Mouse (Mus musculus): ENCODE data around the gene Ube2q2.
A peak's percentile ranks its signal among the peaks of the same experiment; 100 is the strongest.
"Not testable (repeated sequence)": the region's sequence is repeated elsewhere in the genome, so short reads cannot be mapped to it uniquely, and the experiment has no call there.

The Ube2q2 gene

DNA sequence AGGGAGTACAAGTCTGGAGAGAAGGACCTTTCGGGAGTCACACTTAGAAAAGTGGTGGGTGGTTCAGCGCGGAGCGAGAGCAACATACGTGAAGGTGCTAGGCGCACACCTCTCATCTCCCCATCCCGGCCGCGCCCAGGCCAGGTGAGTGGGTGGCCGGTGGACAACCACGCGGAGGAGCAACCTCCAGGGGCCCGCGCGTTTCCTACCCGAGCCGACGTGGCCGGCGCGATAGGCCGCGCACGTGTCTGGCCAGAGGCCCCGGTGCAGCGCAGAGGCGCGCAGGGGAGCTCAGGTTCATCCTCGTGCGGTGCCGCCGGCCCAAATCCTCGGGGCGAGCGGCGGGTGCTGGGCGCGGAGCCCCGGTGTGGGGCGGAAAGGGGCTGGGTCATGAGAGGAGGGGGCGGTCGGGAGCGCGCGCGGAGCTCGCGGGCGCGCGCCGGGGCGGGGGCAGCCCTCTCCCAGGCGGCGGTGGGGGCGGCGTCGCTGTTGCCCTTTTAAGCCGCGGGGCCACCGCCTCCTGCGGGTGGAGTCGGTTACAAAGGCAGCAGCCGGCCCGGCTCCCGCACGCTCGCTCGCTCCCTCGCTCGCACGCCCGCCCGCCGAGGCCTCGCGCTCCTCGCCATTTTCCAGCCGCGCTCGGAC, at the start of gene Ube2q2:
Gene Ube2q2 (plus strand): TSS at position 1 of the 645 bp plus-strand sequence.
- DNase-seq (ENCODE audit: low read depth, low spot score): peak; percentile 39

DNA sequence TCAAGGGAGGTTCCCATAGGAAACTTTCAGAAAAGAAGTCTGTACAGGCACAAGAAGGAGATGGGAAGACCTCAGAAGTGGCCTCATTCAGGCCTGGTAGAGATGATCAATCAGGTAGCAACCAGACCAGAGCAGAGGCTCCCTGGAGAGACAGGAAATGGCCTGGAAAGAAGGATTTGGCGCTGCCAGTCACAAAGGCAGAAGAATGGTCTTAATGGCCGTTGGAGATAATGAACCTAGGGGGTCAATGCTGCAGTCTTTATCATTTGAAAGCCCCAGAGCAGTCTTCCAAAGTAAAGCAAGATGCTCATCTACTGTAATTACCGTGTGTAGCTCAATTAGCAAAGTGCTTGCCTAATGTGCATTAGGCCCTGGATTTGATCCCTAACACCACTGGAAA, 47.5 kb upstream of the Ube2q2 start:
- no peak for DNase-seq (ENCODE audit: low read depth, low spot score)

DNA sequence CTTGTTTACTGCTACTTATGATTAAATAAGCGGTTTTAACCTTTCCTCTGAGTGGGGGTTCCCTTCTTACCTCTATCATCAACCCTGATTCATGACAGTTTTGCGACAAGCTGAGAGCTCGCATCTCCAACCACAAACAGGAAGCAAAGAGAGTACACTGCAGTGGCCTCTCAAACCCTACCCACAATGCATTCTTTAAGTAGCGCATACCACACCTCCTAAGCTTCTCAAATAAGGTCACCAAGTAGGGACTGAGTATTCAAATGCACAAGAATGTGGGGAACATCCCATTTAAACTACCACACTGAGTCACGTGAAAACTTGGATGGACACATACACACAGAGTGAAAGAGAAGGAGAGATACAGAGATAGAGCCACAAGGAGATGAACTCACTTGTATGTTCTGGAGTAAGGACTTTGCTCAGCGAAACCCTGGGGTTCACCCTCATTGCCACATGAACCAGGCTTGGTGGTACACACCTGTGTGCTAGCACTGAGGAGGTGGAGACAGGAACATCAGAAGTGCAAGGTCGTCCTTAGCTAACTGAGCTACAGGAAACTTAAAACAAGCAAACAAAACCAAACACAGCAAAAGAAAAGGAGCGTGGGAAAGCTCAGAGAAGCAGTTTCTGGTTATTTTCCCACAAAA, 46.3 kb upstream of the Ube2q2 start:
- no peak for DNase-seq (ENCODE audit: low read depth, low spot score)

DNA sequence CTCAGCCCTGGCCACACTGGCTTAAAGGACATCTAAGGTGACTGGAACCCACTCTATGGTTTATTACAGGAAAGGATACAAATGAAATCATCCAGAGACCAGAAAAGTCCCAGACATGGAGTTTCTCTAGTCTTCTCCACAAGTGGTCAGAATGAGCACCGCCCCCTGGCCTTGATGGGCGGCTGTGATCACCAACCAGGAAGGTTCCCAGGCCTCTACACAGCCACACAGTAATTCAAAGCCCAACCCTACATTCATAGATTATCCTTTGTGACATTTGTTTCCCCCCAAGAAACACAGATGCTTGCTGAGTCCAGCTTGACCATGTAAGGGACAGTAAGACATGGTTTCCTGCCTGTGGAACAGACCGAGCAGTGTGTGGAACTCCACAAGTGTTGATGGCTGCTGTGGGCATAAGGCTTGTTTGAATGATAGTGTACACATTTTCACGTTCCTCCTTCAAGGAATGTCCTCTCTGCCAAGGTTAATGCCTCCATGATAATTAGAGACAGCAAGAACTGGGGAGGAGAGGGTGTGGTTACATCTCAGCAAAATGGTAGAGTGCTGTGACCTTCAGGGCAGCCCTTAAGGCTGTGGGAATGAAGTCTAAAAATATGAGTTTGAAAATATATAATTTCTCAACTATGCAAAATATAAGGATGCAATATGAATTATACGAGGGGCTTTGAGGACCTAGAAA, 45.6 kb upstream of the Ube2q2 start:
- no peak for DNase-seq (ENCODE audit: low read depth, low spot score)

DNA sequence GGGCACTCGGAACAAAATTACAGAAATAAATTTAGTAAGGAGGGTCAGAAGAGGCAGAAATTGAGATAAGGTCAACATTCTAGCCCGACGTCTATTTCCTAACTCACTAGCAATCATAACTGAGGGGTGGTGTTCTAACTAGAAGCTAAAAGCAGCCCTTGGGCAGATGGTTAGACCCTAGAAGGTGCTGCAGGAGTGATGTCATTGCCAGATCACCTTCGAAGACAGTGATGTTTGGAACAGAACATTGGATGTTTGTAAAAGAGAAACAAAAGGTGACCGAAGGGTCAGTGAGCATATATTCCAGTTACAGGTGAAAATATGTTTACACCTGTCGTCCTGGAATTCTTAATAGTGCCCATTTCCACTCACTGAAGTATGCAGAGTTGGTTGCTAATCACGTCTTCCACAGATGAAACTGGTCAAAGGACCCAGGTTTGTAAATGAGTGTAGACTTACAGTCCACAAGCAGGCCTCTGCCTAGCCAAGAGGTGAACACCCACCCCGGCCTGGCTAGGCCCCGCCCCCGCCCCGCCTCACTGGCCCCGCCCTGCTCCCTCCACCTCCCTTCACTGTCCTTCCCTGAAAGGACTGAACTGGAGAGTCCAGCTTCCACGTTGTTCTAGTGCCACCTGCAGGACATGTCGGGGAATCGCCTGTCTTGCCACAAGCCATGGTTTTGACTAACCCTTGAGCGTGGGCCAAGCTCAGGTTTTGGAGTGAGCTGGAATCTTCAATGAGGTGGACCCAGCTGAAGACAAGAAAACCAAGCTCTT, 38.4 kb upstream of the Ube2q2 start:
- peak; percentile 71 for DNase-seq (ENCODE audit: low read depth, low spot score)

DNA sequence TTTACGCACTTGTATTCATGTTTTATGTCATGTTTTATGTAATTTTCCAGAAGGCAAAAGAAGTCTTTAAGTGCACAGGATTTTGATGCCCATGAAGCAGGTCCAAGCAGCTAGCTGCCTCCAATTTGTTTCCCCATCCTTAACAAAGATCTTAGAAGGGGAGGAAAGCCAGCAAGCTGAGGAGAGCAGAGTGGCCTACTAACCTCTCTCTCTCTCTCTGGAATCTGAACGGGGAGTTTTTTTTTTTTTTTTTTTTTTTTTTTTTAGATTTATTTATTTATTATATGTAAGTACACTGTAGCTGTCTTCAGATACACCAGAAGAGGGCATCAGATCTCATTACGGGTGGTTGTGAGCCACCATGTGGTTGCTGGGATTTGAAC, 37.8 kb upstream of the Ube2q2 start:
- DNase-seq (ENCODE audit: low read depth, low spot score): not testable (repeated sequence)

DNA sequence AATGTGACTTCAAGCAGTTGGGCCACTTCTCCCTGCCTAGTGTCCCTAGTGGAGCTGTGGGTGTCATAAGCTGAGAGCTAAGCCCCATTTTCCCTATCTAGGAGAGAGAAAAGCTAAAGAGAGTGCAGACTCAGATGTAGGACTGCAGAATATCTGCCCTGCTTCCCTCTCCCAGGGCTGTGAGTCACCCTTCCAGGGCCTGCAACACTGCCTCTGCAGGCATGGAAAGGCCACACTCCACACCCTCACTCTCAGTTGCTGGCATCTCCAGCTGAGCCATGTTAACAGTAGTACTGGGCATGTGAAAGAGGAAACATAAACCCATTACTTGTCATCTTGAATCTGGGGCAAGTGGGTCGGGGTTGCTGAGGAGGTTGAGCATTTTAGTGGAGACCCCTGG, 33.9 kb upstream of the Ube2q2 start:
- no peak for DNase-seq (ENCODE audit: low read depth, low spot score)

DNA sequence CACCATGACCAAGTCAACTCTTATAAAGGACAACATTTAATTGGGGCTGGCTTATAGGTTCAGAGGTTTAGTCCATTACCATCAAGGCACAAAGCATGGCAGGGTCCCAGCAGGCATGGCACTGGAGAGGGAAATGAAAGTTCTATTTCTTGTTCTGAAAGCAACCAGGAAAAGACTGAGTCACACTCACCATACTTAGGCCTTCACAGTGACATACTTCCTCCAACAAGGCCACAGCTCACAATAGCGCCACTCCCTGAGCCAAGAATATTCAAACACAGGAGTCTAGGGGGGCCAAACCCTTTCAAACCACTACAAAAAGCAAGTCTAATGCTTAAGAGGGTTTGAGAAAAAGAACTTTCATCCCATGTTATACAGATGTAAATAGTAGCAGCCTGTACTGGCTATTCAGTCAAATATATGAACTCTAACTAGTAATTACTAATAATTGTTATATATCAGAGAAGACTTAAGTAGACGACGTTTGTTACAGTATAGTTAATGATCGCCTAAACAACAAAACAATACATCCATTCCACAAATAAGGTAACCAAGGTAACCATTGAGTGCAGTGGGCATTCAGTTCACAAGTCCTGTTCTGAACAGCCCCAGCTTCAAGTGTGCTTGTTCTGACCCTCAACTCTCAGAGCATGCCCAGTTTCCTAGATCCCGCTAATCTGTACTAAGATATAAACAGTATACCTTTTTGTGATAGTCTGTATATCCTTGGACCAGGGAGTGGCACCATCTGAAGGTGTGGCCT, 31.2 kb upstream of the Ube2q2 start:
- DNase-seq (ENCODE audit: low read depth, low spot score): no peak

DNA sequence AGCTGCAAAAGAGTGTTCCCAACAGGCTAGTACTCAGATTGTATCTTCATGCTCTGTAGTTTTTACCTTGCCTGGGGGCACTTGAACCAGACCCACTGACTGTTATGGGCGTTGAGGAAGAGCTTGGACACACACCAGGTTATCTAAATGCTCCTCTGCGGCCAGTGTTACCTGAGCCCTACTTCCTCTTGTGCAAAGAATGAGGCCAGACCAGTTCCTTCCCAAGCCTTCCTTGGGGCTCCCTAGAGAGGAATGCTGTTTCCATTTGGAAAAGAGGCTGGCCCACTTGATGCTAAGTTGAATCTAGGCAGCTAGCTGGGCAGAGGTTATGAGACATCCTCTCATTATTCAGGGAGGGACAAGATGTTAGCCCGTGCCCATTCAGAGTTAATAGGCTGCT, 26.1 kb upstream of the Ube2q2 start:
- DNase-seq (ENCODE audit: low read depth, low spot score): no peak

DNA sequence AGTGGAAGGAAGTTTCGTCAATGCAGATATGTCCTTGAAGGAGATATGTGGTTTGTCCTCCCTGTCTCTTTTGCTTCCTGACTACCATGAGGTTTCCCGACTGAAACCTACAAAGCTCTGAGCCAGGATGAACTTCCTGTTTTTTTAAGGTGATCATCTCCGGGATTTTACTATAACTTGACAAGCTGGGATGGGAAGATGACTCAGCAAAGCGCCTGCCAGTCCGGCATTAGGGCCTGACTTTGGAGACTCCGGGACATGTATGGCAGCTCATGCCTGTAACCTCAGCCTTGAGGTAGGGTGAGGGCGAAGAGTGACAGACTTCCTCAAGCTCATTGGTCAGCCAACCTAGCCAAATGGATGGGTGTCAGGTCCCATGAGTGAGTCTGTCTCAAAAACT, 22.9 kb upstream of the Ube2q2 start:
- no peak for DNase-seq (ENCODE audit: low read depth, low spot score)

DNA sequence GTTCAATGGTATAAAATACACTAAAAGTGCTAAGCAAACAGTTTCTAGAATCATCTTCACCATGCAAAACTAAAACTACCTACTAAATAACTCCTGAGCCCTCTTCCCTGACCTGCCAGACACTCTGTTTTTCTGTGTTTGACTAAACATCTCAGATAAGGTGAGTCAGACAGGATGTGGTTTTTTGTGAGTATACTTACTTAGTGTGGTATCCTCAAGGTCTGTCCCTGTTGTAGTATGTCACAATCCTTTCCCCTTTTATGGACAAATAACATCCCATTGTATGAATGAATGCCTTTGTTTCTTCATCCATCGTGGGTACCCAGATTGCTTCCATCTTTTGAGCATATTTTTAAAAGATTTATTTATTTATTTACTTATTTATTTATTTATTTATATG, 22.4 kb upstream of the Ube2q2 start:
- DNase-seq (ENCODE audit: low read depth, low spot score): no peak

DNA sequence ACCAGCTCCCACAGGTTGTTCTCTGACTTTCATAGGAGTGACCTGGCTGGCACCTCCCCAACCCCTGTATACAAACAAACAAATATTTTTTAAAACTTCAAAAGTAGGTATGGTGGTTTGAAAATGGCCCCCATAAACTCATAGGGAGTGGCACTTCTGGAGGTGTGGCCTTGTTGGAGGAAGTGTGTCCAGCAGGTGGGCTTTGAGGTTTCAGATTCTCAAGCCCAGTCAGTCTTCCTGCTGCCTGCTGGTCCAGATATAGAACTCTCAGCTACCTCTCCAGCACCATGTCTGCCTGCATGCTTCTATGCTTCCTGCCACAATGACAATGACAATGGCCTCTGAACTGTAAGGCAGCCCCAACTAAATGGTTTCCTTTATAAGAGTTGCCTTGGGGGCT, 16.8 kb upstream of the Ube2q2 start:
- no peak for DNase-seq (ENCODE audit: low read depth, low spot score)

DNA sequence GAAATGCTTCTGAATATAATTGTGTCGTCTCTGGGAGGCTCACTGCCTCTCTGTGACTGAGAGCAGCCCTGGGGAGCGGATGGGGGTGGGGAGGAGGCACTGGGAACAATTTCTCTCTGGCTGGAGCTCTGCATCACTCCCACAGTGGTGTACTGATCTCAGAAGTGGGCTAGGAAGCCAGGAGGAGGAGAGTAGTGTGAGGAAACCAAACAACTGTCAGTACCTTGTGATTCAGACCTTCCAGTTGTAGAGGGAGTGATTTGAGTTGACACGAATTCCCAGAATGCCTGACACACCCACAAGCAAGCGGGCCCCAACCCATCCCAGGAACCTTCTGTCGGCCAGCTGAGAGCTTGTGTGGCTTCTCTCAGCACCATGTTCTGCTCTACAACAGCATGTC, 12.1 kb upstream of the Ube2q2 start:
- no peak for DNase-seq (ENCODE audit: low read depth, low spot score)

DNA sequence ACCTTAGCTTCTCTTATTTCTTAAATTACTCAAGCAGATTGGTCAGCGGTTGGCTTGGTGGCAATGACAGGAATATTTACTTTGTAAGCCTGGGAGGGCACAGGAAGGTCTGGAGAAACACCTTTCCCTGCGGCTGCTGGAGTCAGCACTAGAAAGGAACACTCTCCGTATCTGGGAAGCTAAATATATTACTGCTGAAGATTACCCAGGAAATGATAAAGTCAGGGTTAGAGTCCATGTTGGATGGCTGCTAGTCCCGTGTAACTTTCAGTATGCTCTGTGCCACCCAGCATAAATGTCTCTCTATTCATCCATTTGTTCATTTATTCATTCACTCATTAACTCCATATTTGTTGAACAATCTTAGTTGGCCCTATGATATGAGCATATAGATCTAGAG, 11.5 kb upstream of the Ube2q2 start:
- no peak for DNase-seq (ENCODE audit: low read depth, low spot score)

DNA sequence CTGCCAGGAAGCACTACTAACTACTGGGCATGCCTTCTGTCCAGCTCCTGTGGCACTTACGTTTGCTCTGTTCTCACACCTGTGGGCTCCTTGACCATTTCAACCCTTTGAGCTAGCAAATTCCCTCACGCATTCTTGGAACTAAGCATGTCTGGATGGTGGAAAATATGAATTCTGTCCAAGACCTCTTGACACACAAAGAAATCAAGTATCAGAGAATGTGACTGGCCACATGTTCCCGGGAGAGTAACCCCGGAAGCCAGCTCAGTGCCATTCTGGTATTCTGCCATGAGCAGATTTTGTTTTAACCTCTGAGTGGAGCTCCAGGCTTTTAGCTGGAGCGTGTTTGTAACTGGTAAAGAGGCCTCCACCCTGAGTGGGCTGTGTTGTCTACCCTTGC, 8.7 kb upstream of the Ube2q2 start:
- DNase-seq (ENCODE audit: low read depth, low spot score): no peak

DNA sequence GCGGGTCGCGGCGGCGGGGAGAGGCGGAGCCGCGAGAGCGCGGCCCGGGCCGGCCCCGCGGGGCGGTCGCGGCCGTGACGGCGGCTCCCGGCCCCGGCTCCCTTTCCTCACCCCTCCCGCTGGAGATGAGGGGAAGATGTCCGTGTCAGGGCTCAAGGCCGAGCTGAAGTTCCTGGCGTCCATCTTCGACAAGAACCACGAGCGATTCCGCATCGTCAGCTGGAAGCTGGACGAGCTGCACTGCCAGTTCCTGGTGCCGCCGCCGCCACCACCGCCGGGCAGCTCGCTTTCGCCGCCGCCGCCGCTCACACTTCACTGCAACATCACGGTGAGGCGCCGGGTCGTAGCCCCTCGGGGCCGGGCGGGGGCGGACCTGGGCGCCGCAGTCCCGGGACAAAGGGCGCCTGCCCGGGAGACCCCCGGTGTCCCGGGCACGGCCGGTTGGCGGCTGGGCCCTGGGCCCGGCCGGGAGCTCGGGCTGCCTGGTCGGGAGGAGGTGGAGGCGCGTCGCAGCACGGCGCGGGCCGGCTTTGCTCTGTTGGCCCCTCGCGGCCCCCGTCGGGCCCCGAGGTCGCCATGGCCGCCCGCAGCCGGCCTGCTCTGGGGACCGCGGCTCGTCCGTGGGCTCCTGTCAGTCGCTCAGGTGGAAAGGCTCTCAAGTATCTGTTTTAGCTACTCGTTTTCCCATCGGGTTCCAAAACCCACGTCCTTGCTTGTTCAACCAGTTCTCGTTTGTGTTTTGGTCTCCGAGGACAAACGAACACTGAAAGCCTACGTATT, 1.0 kb downstream of the Ube2q2 start:
- DNase-seq (ENCODE audit: low read depth, low spot score): no peak

DNA sequence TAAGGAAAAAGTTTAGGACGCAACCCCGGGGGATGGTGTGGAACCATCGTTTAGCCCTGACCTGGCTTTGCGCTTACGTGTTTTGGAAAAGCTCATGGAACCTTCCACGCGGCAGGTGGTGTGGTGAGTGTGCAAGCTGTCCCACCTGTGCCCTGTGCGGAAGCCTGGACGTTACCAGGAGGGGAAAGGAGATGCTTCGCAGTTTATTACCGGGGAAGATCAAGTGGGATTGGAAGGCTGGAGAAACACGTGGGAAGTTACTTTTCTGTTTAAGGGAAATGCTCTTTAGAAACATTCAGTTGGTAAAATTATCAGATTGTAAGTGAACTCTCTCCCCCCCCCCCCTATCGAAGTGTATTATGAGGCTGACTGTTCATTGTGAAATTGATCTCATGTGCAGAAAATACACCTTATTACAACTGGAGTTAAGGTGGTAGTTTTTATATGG, 1.6 kb downstream of the Ube2q2 start:
- DNase-seq (ENCODE audit: low read depth, low spot score): no peak

DNA sequence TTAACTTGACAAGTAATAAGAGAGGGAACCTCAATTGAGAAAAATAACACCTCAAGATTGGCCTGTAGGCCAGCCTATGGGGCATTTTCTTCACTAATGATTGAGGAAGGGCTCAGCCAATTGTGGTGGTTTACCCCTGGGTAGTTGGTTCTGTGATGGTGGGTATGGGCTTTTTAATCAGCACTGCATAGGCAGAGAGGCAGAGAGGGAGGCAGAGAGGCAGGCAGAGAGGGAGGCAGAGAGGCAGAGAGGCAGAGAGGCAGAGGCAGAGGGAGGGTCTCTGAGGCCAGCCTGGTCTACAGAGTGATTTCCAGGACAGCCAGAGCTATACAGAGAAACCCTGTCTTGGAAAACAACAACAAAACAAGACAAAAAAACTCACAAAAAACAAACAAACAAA, 2.4 kb downstream of the Ube2q2 start:
- no peak for DNase-seq (ENCODE audit: low read depth, low spot score)

DNA sequence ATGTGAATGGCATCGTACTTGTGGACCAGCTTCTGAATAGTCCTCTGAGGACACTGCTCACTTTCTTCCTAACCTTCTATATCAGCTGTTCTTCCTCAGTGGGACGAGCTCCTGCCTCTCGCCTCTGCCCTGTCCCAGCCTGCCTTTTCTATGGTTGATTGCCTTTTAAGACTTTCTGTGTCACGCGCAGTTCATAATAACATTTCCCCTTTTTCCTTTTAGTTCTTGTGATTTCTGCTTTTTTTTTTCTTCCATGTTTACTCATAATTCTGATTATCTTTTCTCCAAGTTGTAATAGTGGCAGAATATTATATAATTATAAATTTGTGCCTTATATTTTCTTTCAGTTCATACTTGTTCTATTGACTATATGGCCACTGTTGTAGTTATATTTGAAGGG, 4.3 kb downstream of the Ube2q2 start:
- DNase-seq (ENCODE audit: low read depth, low spot score): no peak

DNA sequence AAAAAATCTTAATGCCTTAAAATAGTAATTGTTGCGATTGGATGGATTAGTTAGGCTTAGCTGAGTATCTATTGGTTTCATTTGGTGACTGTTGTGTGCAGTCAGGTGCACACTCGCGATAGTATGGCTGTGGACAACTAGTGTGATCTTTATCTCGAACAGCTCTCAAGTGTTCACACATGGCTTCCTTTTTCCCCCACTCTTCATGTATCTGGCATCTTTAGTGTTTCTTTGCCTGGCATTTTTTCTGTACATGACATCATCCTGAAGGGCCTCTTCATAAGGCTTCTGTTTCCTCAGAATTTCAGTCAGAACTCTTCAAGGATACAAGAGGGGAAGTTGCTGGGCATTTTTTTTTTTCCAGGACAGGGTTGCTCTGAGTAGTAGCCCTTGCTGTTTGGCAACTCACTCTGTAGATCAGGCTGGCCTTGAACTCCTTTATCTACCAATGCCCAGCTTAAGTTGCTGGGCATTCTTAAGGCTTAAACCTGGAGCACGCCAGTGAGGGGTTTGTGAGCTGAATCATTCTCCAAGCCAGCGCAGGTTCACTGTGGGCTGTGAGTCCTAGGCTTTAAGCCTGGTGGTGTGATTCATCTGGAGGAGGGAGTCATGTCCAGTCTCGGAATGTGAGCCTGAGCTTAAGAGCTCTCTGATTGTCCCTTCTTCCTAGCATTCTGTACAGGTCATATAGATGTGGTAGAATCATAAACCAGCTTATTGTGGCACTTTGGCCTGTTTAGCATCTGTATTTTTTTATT, 22.2 kb downstream of the Ube2q2 start:
- no peak for DNase-seq (ENCODE audit: low read depth, low spot score)
